Mouse (Mus musculus) stomach, postnatal 0 days (tissue): ENCODE data around the gene S100a13.

Source experiments
- CTCF ChIP-seq: IDR thresholded peaks from 2 replicates; pipeline ENCODE4 v1.5.1; 2016; ENCODE audit warnings: antibody characterized with exemption, low read depth, mild to moderate bottlenecking, moderate library complexity
- EP300 ChIP-seq: optimal IDR thresholded peaks from 2 replicates; pipeline ENCODE3; 2016; ENCODE audit warnings: antibody characterized with exemption

DNA sequence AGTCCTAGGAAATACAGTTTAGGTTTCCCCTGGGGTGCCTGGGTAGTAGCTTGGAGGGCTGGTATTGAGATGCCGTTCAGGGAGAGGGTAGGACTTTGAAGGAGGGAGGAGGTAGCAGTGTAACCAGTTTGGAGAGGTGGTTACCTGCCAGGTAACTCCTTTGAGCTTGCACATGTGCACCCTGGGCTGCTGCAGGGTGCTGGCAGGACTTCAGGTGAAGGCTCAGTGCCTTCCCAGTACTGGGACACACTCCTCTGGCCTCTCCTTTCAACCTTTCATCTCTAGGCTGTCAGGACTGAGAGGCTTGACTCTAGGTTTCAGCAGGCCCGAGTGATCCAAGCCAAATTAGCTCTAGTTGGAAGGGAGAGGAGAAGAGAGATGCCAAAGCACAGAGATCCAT, 11.8 kb downstream of the S100a13 start:
- TF ChIP-seq CTCF (no peak), EP300 (no peak)
